Mouse (Mus musculus) cerebellum, adult 11-12 months (tissue): ENCODE measurements around the gene Clba1.
"Not testable (repeated sequence)": the region's sequence is repeated elsewhere in the genome, so short reads cannot be mapped to it uniquely, and the experiment has no call there.

Source experiments
- DNase-seq: peaks from one replicate; pipeline ENCODE4 v3.0.0; 2022

Gene Clba1

GRCm38 (mm10) chr12:112820401-112820999 lies 11.8 kb downstream of the Clba1 start:
- DNase-seq, result no peak

GRCm38 (mm10) chr12:112821216-112821615 lies 12.5 kb downstream of the Clba1 start:
- DNase-seq, result no peak

DNA sequence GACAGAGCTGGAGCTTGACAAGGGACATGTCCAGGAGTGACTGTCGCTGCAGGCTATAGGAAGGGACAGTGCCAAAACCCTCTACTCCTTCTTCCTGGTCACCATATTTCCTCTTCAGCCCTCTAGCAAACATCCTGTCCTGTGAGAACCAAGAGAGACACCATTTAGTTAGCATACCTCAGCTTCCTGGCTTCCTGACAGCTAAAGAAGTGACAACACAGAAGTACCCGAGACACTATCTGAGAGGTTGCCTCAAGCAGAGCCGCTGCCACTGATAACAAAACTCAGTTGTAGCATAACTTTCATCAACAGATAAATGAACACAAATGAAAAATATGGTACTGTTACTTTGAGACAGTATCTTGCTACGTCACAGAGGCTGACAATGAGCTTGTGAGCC lies 13.2 kb downstream of the Clba1 start:
- DNase-seq, result no peak

DNA sequence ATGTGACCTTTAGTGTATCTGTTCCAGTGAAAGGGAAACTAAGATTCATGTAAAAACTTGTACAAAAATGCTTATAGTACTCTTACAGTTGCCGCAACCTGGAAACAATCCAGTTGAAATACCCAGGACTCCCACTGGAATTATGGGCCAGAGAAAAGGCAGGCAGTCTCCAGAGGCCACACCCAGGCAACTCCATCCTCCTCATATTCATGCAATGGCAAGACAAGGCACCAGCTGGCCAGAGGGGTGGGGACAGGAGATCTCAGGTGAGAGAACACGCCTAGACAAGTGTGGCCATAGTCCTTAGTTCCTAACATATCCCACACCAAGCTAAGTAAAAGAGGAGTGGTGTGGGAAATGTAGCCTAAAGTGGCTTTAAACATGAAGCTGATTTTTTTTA lies 13.9 kb downstream of the Clba1 start:
- no peak for DNase-seq

GRCm38 (mm10) chr12:112823221-112823620 lies 14.5 kb downstream of the Clba1 start:
- no peak for DNase-seq

GRCm38 (mm10) chr12:112825901-112826300 lies 17.2 kb downstream of the Clba1 start:
- no peak for DNase-seq

DNA sequence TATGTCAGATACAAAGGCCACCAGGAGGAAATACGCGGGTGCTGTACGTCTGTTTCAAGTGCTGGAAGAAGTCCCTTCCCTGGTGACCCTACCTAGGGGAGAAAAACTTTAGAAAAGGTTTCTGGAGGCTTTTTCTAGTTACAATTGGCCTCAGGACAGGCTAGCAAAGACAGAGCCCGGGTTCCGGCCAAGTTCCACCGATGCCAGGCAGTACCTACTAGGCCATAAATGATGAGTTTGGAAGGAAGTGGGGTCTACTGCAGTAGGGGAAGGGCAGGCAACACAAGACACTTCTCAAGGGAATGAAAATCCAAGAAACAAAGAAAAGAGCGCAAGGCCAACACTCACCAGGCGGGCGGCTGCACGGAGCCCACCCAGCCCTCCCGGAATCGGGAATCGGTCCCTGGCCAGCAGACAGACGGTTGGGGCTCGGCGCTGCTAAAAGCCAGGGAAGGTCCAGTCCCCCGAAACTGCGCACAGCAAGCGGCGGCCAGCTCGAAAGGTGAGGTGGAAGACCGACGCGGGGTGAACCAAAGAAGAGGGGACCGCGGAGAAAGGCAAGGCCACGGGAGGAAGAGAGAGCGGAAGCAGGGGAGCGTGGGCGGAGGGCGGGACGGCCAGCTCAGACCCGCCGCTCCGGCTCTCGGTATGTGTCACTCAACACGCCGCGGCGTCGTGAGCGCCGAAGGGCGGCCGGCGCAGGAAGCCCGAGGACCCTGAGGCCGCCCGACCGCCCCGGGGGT lies 19.9 kb downstream of the Clba1 start:
- peak; percentile 35 for DNase-seq

GRCm38 (mm10) chr12:112829244-112829864 lies 20.6 kb downstream of the Clba1 start, which contains the start of gene Cdca4:
Cdca4 (minus strand) TSS chr12:112829423.
- peak; percentile 98 for DNase-seq

- DNase-seq, result no peak
These were observed 21.4 kb downstream of the Clba1 start for GRCm38 (mm10) chr12:112830141-112830540.

- peak; percentile 51 for DNase-seq
These were observed 21.8 kb downstream of the Clba1 start for GRCm38 (mm10) chr12:112830570-112830969.

DNA sequence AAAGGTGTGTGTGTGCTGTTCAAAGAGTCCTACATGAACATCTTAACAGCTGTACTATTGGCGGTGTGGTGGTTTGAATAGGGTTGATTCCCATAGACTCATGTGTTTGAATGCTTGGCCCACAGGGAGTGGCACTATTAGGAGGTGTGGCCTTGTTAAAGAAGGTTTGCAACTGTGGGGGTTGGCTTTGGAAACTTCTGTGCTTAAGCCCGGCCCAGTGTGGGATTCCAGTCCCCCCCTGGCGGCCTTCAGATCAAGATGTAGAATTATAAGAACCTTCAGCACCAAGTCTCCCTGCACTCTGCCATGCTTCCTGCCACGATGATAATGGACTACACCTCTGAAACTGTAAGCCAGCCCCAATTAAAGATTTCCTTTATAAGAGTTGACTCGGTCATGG lies 23.7 kb downstream of the Clba1 start:
- DNase-seq, result no peak

GRCm38 (mm10) chr12:112833527-112833926 lies 24.8 kb downstream of the Clba1 start:
- no peak for DNase-seq

GRCm38 (mm10) chr12:112835046-112835445 lies 26.3 kb downstream of the Clba1 start:
- DNase-seq, result no peak

GRCm38 (mm10) chr12:112840209-112841086 lies 31.7 kb downstream of the Clba1 start:
- DNase-seq, result no peak

DNA sequence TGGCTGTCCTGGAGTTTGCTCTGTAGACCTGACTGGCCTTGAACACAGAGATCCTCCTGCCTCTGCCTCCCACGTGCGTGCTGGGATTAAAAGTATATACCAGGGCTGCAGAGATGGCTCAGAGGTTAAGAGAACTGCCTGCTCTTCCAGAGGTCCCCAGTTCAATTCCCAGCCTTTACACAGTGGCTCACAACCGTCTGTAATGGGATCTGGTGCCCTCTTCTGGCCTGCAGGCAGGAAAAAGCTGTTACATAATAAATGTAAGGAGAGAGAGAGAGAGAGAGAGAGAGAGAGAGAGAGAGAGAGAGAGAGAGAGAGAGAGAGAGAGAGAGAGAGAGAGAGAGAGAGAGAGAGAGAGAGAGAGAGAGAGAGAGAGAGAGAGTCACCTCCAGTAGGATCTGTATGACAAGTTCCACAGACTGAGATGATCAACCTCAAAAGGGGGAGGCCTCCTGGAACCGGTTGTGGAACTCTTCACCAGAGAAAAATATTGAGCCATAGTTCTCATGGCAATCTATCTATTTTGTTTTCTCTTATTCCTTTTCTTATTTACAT lies 32.7 kb downstream of the Clba1 start:
- not testable (repeated sequence) for DNase-seq

- DNase-seq, result not testable (repeated sequence)
These were observed 33.4 kb downstream of the Clba1 start for GRCm38 (mm10) chr12:112842128-112842527.

GRCm38 (mm10) chr12:112843803-112844202 lies 35.1 kb downstream of the Clba1 start:
- peak; percentile 73 for DNase-seq

- no peak for DNase-seq
These were observed 39.1 kb downstream of the Clba1 start for GRCm38 (mm10) chr12:112847880-112848279.

- no peak for DNase-seq
These were observed 40.7 kb downstream of the Clba1 start for GRCm38 (mm10) chr12:112849235-112850022.

GRCm38 (mm10) chr12:112850344-112850743 lies 41.6 kb downstream of the Clba1 start:
- no peak for DNase-seq

DNA sequence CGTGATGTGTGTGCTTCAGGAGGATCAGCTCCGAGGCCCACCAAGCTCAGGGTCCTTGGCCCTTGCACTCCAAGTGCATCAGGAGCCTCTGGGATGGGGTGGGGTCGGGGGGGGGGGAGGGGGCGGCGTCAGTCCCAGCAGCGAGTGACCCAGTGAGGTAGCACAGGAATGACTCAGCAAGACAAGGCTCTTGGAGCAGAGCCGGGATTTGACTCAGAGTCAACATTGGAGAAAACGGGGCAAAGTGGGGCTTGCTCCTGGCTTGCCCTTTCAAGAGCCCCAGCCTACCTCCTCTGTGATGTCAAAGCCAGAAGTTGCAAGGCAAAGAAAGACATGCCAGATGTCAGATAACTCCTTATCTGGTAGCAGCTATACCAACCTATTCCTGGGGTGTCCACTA lies 42.4 kb downstream of the Clba1 start:
- DNase-seq, result no peak
